Mouse (Mus musculus) neutrophil, adult 83 days (primary cell): ENCODE measurements around the gene Aes. TPM values are rescaled to one million over a fixed set of nuclear protein-coding genes. Genes with fewer than 3 reads are reported as not detected.

Source experiments
- total RNA-seq, 2 experiments: library from RNA; stranded (reverse); gene quantifications; one replicate each; pipeline ENCODE4 v1.2.4; 2023

Gene Aes
- total RNA-seq = 100 to 1,000 TPM; 321 to 355 TPM

GRCm38 (mm10) chr10:81559163-81559626 is at the start of gene Aes:
Aes (plus strand) TSS chr10:81559488.

GRCm38 (mm10) chr10:81524051-81524605 is 35.2 kb upstream of the Aes start, which contains the start of gene Gna15:
Gna15 (minus strand) TSS chr10:81524225.

GRCm38 (mm10) chr10:81545161-81545747 is 14.0 kb upstream of the Aes start, which contains the start of gene Gna11:
Gna11 (minus strand) TSS chr10:81545190.

GRCm38 (mm10) chr10:81574081-81575056 is 15.1 kb downstream of the Aes start, which contains the start of gene Tle2:
Tle2 (plus strand) TSS chr10:81574561.

GRCm38 (mm10) chr10:81600738-81601203 is 41.5 kb downstream of the Aes start, which contains the start of gene Tle6:
Tle6 (minus strand) TSS chr10:81601073.

GRCm38 (mm10) chr10:81605974-81606751 is 46.9 kb downstream of the Aes start, which contains the start of gene BC025920:
BC025920 (plus strand) TSS chr10:81606270.

Other genes starting within 250 kb of the Aes start
- gene Cactin, start 238.4 kb upstream of the Aes start, total RNA-seq = 10 to 100 TPM; 27.9 to 30.2 TPM
- gene Tbxa2r, start 230.8 kb upstream of the Aes start, total RNA-seq = under 1 TPM in 1 of 2 experiments, not detected in 1; 0.64 TPM
- gene Gipc3, start 216.2 kb upstream of the Aes start, total RNA-seq = not detected
- gene Hmg20b, start 209.0 kb upstream of the Aes start, total RNA-seq = 10 to 100 TPM; 38.3 to 46.6 TPM
- 10 to 100 TPM; 19.2 to 20.1 TPM for gene Mfsd12, start 202.0 kb upstream of the Aes start, total RNA-seq
- gene 4930404N11Rik, start 193.7 kb upstream of the Aes start, total RNA-seq = 1 to 10 TPM; 3.8 to 4.8 TPM
- gene Fzr1, start 181.0 kb upstream of the Aes start, total RNA-seq = 10 to 100 TPM; 51.4 to 52.7 TPM
- 10 to 100 TPM; 17.9 to 20.0 TPM for gene Dohh, start 175.1 kb upstream of the Aes start, total RNA-seq
- gene Gm48551, start 175.0 kb upstream of the Aes start, total RNA-seq = under 1 TPM; 0.53 to 0.70 TPM
- 1 to 10 TPM; 1.1 to 1.3 TPM for gene Gm48552, start 170.5 kb upstream of the Aes start, total RNA-seq
- 10 to 100 TPM in 1 of 2 experiments, 1 to 10 TPM in 1; 7.1 to 10.6 TPM for gene Smim24, start 166.4 kb upstream of the Aes start, total RNA-seq
- 10 to 100 TPM; 64.6 to 69.7 TPM for gene Nfic, start 103.9 kb upstream of the Aes start, total RNA-seq
- gene Celf5, start 76.8 kb upstream of the Aes start, total RNA-seq = not detected
- gene Ncln, start 63.1 kb upstream of the Aes start, total RNA-seq = 100 to 1,000 TPM; 130 to 141 TPM
- 10 to 100 TPM; 66.7 to 79.7 TPM for gene S1pr4, start 59.4 kb upstream of the Aes start, total RNA-seq
- gene Gna15, start 35.3 kb upstream of the Aes start, total RNA-seq = 10 to 100 TPM; 32.1 to 33.5 TPM
- 10 to 100 TPM; 10.4 to 15.4 TPM for gene Gna11, start 14.3 kb upstream of the Aes start, total RNA-seq
- gene Tle2, start 15.1 kb downstream of the Aes start, total RNA-seq = 1 to 10 TPM; 1.4 to 1.5 TPM
- 1 to 10 TPM; 3.9 to 4.4 TPM for gene Tle6, start 41.6 kb downstream of the Aes start, total RNA-seq
- 1 to 10 TPM; 1.3 to 1.6 TPM for gene BC025920, start 46.8 kb downstream of the Aes start, total RNA-seq
- 10 to 100 TPM; 12.8 to 13.5 TPM for gene Sirt6, start 68.3 kb downstream of the Aes start, total RNA-seq
- gene Ankrd24, start 69.1 kb downstream of the Aes start, total RNA-seq = 1 to 10 TPM; 2.0 to 2.9 TPM
- 1 to 10 TPM in 1 of 2 experiments, under 1 TPM in 1; 0.97 to 1.2 TPM for gene Gm10778, start 89.6 kb downstream of the Aes start, total RNA-seq
- 1 to 10 TPM; 4.3 to 4.7 TPM for gene Zfp433, start 145.3 kb downstream of the Aes start, total RNA-seq
- gene Gm3055, start 211.7 kb downstream of the Aes start, total RNA-seq = 1 to 10 TPM; 1.0 TPM